Mouse (Mus musculus) MEL (cell line): ENCODE results near the gene 4930583I09Rik.

Experiments used
- CTCF ChIP-seq, 3 experiments: IDR thresholded peaks in 2 of 3; conservative IDR thresholded peaks in 1 of 3; 2 replicates each; pipeline ENCODE4 v1.5.1; 2011 to 2012; ENCODE audit warnings: low read length in 3 of 3, low read depth in 2 of 3, mild to moderate bottlenecking in 2 of 3, improper control_type of control experiment in 1 of 3, inconsistent platforms in 1 of 3, mixed read lengths in 1 of 3, moderate library complexity in 1 of 3; ENCODE audit not compliant: control insufficient read depth in 1 of 3, insufficient read depth in 1 of 3, poor library complexity in 1 of 3, severe bottlenecking in 1 of 3
- GATA1 ChIP-seq: IDR thresholded peaks from 2 replicates; pipeline ENCODE4 v1.6.1; 2011; ENCODE audit warnings: low read depth, low read length, improper control_type of control experiment
- HCFC1 ChIP-seq: IDR thresholded peaks from 2 replicates; pipeline ENCODE4 v1.6.1; 2012; ENCODE audit warnings: low read depth, mild to moderate bottlenecking, inconsistent platforms, low read length, improper control_type of control experiment, moderate library complexity
- MAFK ChIP-seq: IDR thresholded peaks from 2 replicates; pipeline ENCODE4 v1.6.1; 2011; ENCODE audit warnings: low read depth, mild to moderate bottlenecking, low read length, improper control_type of control experiment, borderline replicate concordance
- MAX ChIP-seq: IDR thresholded peaks from 2 replicates; pipeline ENCODE4 v1.6.1; 2011; ENCODE audit warnings: low read length, improper control_type of control experiment
- POLR2A ChIP-seq, 2 experiments: IDR thresholded peaks; 2 replicates each; pipeline ENCODE4 v1.6.1; 2011 to 2012; ENCODE audit warnings: low read length in 2 of 2, mild to moderate bottlenecking in 2 of 2, control low read depth in 1 of 2, improper control_type of control experiment in 1 of 2, low read depth in 1 of 2, moderate library complexity in 1 of 2; ENCODE audit not compliant: control insufficient read depth in 1 of 2, insufficient read depth in 1 of 2, poor library complexity in 1 of 2
- USF1 ChIP-seq: IDR thresholded peaks from 2 replicates; pipeline ENCODE4 v1.6.1; 2014; ENCODE audit warnings: low read depth, mild to moderate bottlenecking, inconsistent platforms, low read length, improper control_type of control experiment, moderate library complexity
- ZC3H11A ChIP-seq: IDR thresholded peaks from 2 replicates; pipeline ENCODE4 v1.6.1; 2012; ENCODE audit warnings: low read depth, mild to moderate bottlenecking, inconsistent platforms, low read length, improper control_type of control experiment

DNA sequence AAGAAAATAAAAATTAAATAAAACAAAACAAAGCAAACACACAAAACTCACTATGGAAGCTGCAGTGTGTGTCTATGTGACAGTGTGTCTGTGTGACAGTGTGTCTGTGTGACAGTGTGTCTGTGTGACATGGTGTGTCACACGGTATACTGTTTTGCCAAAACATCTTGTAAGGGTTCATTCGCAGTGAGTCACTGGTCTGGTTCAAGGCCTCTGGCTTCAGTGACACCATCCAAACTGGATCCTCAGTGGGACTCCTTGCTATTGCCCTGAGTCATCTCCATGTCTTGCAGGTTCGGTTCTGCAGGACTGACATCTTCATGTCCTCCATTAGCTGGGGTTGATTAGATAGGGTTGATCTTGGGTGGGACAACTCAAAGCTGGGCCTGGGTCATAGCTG lies 43.8 kb downstream of the 4930583I09Rik start:
- TF ChIP-seq GATA1: no peak
- TF ChIP-seq POLR2A (IDR thresholded peaks at IDR 0.05; ENCODE audit: control insufficient read depth in 1 of 2, insufficient read depth in 1 of 2, low read depth in 1 of 2, low read length in 2 of 2, poor library complexity in 1 of 2): no peak
- no peak for TF ChIP-seq USF1
- TF ChIP-seq HCFC1: no peak
- TF ChIP-seq CTCF (IDR thresholded peaks at IDR 0.05 in 2 of 3, conservative IDR thresholded peaks at IDR 0.05 in 1 of 3; ENCODE audit: control insufficient read depth in 1 of 3, insufficient read depth in 1 of 3, low read depth in 2 of 3, low read length in 3 of 3, poor library complexity in 1 of 3, severe bottlenecking in 1 of 3): no peak
- TF ChIP-seq MAX: no peak
- TF ChIP-seq ZC3H11A: no peak
- TF ChIP-seq MAFK: no peak
